ENCODE assay signal across 12 mouse cellular contexts in genomic region chr12:109950632-109951031, GRCm38 (mm10).
A peak's percentile ranks its signal among the peaks of the same experiment; 100 is the strongest.
DNase-seq lines count a peak whose midpoint lies in the region; ATAC-seq and TF ChIP-seq lines count a peak whose summit lies in the region.
"Had no signal": no experiment of that assay in that cellular context is flagged by ENCODE, and none has a peak within 500 bp of the region (broad histone marks: within the 10 kb centered on the region; RNA-seq: fewer than 3 reads in every experiment).

No protein-coding gene starts in this region.

- H3K27ac ChIP-seq in hindbrain, embryonic 10.5 days: peak overlapping the region; percentile 92
- no peak overlapping the region for H3K27ac ChIP-seq in hindbrain, embryonic 16.5 days (ENCODE audit: low read depth, low read length)
- no peak overlapping the region for H3K27ac ChIP-seq in midbrain, embryonic 11.5 days (ENCODE audit: low read depth, low read length)
- no peak overlapping the region for H3K27ac ChIP-seq in midbrain, embryonic 13.5 days
- H3K27ac ChIP-seq in stomach, postnatal 0 days (replicated peaks): no peak overlapping the region
- no peak overlapping the region for H3K27ac ChIP-seq in forebrain, embryonic 11.5 days (ENCODE audit: low read depth, low read length)
- H3K27ac ChIP-seq: limb, embryonic 13.5 days had no signal

- H3K4me3 ChIP-seq in hindbrain, embryonic 10.5 days: no peak overlapping the region
- H3K4me3 ChIP-seq in hindbrain, embryonic 16.5 days (ENCODE audit: low read length): no peak overlapping the region
- H3K4me3 ChIP-seq in midbrain, embryonic 11.5 days (ENCODE audit: low read depth, low read length): no peak overlapping the region
- no peak overlapping the region for H3K4me3 ChIP-seq in midbrain, embryonic 13.5 days (replicated peaks)
- no peak overlapping the region for H3K4me3 ChIP-seq in stomach, postnatal 0 days (ENCODE audit: low read depth, low read length)
- H3K4me3 ChIP-seq in forebrain, embryonic 11.5 days (ENCODE audit: low read depth, low read length): no peak overlapping the region
- H3K4me3 ChIP-seq: limb, embryonic 13.5 days had no signal

- no peak overlapping the region for H3K9ac ChIP-seq in hindbrain, embryonic 16.5 days (ENCODE audit: low read depth, low read length)
- H3K9ac ChIP-seq in midbrain, embryonic 11.5 days (ENCODE audit: low read length): no peak overlapping the region
- no peak overlapping the region for H3K9ac ChIP-seq in midbrain, embryonic 13.5 days (replicated peaks)
- H3K9ac ChIP-seq in stomach, postnatal 0 days (ENCODE audit: low read length): no peak overlapping the region
- no peak overlapping the region for H3K9ac ChIP-seq in forebrain, embryonic 11.5 days (ENCODE audit: low read length)
- H3K9ac ChIP-seq: limb, embryonic 13.5 days had no signal

- TF ChIP-seq CTCF in stomach, postnatal 0 days (IDR thresholded peaks at IDR 0.05; ENCODE audit: low read depth): peak; percentile 54

- H3K4me1 ChIP-seq in hindbrain, embryonic 10.5 days (replicated peaks): peaks cover 70% of the 10 kb centered on the region
- H3K4me1 ChIP-seq in hindbrain, embryonic 16.5 days (ENCODE audit: control insufficient read depth, insufficient read depth, low read depth, low read length): no peaks in the 10 kb centered on the region
- peaks cover 50% of the 10 kb centered on the region for H3K4me1 ChIP-seq in midbrain, embryonic 11.5 days (ENCODE audit: control insufficient read depth, insufficient read depth, low read length)
- peaks cover 46% of the 10 kb centered on the region for H3K4me1 ChIP-seq in midbrain, embryonic 13.5 days (replicated peaks)
- H3K4me1 ChIP-seq in stomach, postnatal 0 days (replicated peaks; ENCODE audit: control insufficient read depth, insufficient read depth): peaks cover 5% of the 10 kb centered on the region; the same call in 1 of the 2 replicates
- peaks cover 28% of the 10 kb centered on the region for H3K4me1 ChIP-seq in forebrain, embryonic 11.5 days (replicated peaks; ENCODE audit: control insufficient read depth, insufficient read depth, low read length)

- DNase-seq in hindbrain, embryonic 10.5 days (ENCODE audit: low spot score): peak; percentile 50
- peak; percentile 87 for DNase-seq in midbrain, embryonic 11.5 days (ENCODE audit: low spot score, missing footprints)
- DNase-seq in embryo, embryonic 10.5 days (ENCODE audit: low spot score): peak; percentile 52
- DNase-seq in stomach, postnatal 0 days (ENCODE audit: low spot score): no peak
- no peak for DNase-seq in forebrain, embryonic 11.5 days (ENCODE audit: low spot score)
- DNase-seq: cerebellum, adult 9-10 months; heart, postnatal 14 days; kidney, adult 2 months; lung, postnatal 36 days had no signal

- 0 out of 2 replicates have a peak, but pooled peaks cover 7% of the 10 kb centered on the region for H3K27me3 ChIP-seq in hindbrain, embryonic 10.5 days (ENCODE audit: insufficient read depth, poor library complexity, severe bottlenecking)
- no peaks in the 10 kb centered on the region for H3K27me3 ChIP-seq in hindbrain, embryonic 16.5 days (replicated peaks; ENCODE audit: control insufficient read depth, insufficient read depth, low read length)
- no peaks in the 10 kb centered on the region for H3K27me3 ChIP-seq in midbrain, embryonic 11.5 days (ENCODE audit: control insufficient read depth, insufficient read depth, low read length)
- H3K27me3 ChIP-seq in midbrain, embryonic 13.5 days: 0 out of 2 replicates have a peak, but pooled peaks cover 6% of the 10 kb centered on the region
- no peaks in the 10 kb centered on the region for H3K27me3 ChIP-seq in stomach, postnatal 0 days (ENCODE audit: control insufficient read depth, insufficient read depth, low read length)
- H3K27me3 ChIP-seq in forebrain, embryonic 11.5 days (ENCODE audit: control insufficient read depth, insufficient read depth, low read length): no peaks in the 10 kb centered on the region

- no peak for ATAC-seq in hindbrain, embryonic 16.5 days
- no peak for ATAC-seq in midbrain, embryonic 11.5 days (ENCODE audit: low FRiP score)
- no peak for ATAC-seq in midbrain, embryonic 13.5 days
- peak; percentile 33; the same call in 1 of the 2 replicates for ATAC-seq in stomach, postnatal 0 days (ENCODE audit: low FRiP score, low TSS enrichment)
- ATAC-seq in forebrain, embryonic 11.5 days (replicated peaks; ENCODE audit: low FRiP score): no peak

- no peak overlapping the region for H3K4me2 ChIP-seq in hindbrain, embryonic 16.5 days (ENCODE audit: low read length)
- H3K4me2 ChIP-seq in midbrain, embryonic 11.5 days: no peak overlapping the region
- no peak overlapping the region for H3K4me2 ChIP-seq in midbrain, embryonic 13.5 days (replicated peaks)
- no peak overlapping the region for H3K4me2 ChIP-seq in stomach, postnatal 0 days (replicated peaks; ENCODE audit: low read depth)
- H3K4me2 ChIP-seq in forebrain, embryonic 11.5 days (ENCODE audit: low read depth, low read length, severe bottlenecking): no peak overlapping the region
- H3K4me2 ChIP-seq: limb, embryonic 13.5 days had no signal

- 0 out of 2 replicates have a peak, but pooled peaks cover 3% of the 10 kb centered on the region for H3K9me3 ChIP-seq in hindbrain, embryonic 10.5 days
- no peaks in the 10 kb centered on the region for H3K9me3 ChIP-seq in hindbrain, embryonic 16.5 days (ENCODE audit: control insufficient read depth, low read length)
- H3K9me3 ChIP-seq in midbrain, embryonic 11.5 days (ENCODE audit: control insufficient read depth, low read length): no peaks in the 10 kb centered on the region
- H3K9me3 ChIP-seq in midbrain, embryonic 13.5 days: no peaks in the 10 kb centered on the region
- no peaks in the 10 kb centered on the region for H3K9me3 ChIP-seq in stomach, postnatal 0 days (ENCODE audit: control insufficient read depth, low read length)
- no peaks in the 10 kb centered on the region for H3K9me3 ChIP-seq in forebrain, embryonic 11.5 days (ENCODE audit: control insufficient read depth, low read length)
- H3K9me3 ChIP-seq: limb, embryonic 13.5 days had no signal

- 31% methylated on average over 6 of the region's 6 CpGs for WGBS in hindbrain, embryonic 10.5 days
- 49% methylated on average over 6 of the region's 6 CpGs for WGBS in hindbrain, embryonic 16.5 days
- WGBS in midbrain, embryonic 11.5 days: 39% methylated on average over 6 of the region's 6 CpGs
- WGBS in midbrain, embryonic 13.5 days: 52% methylated on average over 6 of the region's 6 CpGs
- WGBS in stomach, postnatal 0 days: 52% methylated on average over 6 of the region's 6 CpGs
- 45% methylated on average over 6 of the region's 6 CpGs for WGBS in forebrain, embryonic 11.5 days

- no peaks in the 10 kb centered on the region for H3K36me3 ChIP-seq in hindbrain, embryonic 10.5 days
- H3K36me3 ChIP-seq in hindbrain, embryonic 16.5 days (ENCODE audit: control insufficient read depth, insufficient read depth, low read length): no peaks in the 10 kb centered on the region
- no peaks in the 10 kb centered on the region for H3K36me3 ChIP-seq in midbrain, embryonic 11.5 days (ENCODE audit: control insufficient read depth, insufficient read depth, low read length)
- H3K36me3 ChIP-seq in midbrain, embryonic 13.5 days: no peaks in the 10 kb centered on the region
- no peaks in the 10 kb centered on the region for H3K36me3 ChIP-seq in stomach, postnatal 0 days (ENCODE audit: control insufficient read depth, insufficient read depth, low read length)
- H3K36me3 ChIP-seq in forebrain, embryonic 11.5 days (ENCODE audit: control insufficient read depth, insufficient read depth, low read length): no peaks in the 10 kb centered on the region
- H3K36me3 ChIP-seq: limb, embryonic 13.5 days had no signal

- no peak for TF ChIP-seq EP300 in stomach, postnatal 0 days (optimal IDR thresholded peaks at IDR 0.05)

Comparison
In these comparisons a context has a peak if more than half of its experiments do, and no peak if none do; other contexts are left out.
1. DNase-seq: peak in hindbrain, embryonic 10.5 days (single experiment), midbrain, embryonic 11.5 days (single experiment) and embryo, embryonic 10.5 days (single experiment); none in stomach, postnatal 0 days (single experiment) and forebrain, embryonic 11.5 days (single experiment).